Mouse (Mus musculus): ENCODE results near the gene Larp1.
A peak's percentile ranks its signal among the peaks of the same experiment; 100 is the strongest.

Gene Larp1

GRCm38 (mm10) chr11:58102146-58102545 is 93.3 kb downstream of the Larp1 start:
- DNase-seq = no peak

GRCm38 (mm10) chr11:58102581-58103343 is 93.9 kb downstream of the Larp1 start:
- DNase-seq = no peak

DNA sequence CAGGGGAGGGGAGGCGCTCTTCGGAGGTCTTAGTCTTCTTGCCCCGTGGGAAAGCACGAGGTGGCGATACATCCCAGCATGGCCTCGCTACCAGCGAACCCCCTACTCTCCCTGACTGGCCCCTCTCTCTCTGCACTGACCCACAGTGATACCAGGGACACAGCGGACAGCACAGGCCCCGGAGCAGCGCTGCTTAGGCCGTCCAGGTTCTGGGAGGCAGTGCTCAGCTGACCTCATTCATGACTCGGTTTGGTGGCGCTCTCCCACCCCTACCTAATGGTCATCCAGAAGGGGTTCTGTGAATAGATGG is 94.4 kb downstream of the Larp1 start:
- no peak for DNase-seq

- DNase-seq = peak; percentile 99
Measured at GRCm38 (mm10) chr11:58103697-58104306, 94.9 kb downstream of the Larp1 start, which contains the start of gene Cnot8. TSS of gene Cnot8 (plus strand) at chr11:58104153.

DNA sequence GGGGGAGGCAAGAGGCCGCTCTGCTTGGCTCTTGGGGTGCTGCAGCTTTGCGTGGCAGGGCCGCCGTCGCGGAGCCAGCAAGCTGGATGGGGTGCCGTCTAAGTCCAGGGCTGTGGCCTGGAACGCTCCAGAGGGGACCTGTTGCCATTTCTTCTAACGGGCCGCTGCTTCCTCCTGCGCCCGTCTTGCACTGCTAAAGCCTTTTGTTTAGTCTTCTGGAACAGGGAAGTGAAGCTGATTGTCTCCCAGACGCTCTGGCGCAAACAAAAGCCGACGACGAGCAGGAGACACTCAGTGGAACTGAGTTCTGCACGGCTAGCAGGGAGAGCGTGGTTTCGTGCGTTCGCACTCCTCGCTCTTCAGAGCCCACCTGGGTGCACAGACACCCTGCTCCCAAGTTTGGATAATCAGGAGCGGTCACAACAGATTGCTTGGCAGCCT is 95.5 kb downstream of the Larp1 start:
- no peak for DNase-seq

GRCm38 (mm10) chr11:58107009-58107408 is 98.1 kb downstream of the Larp1 start:
- no peak for DNase-seq

DNA sequence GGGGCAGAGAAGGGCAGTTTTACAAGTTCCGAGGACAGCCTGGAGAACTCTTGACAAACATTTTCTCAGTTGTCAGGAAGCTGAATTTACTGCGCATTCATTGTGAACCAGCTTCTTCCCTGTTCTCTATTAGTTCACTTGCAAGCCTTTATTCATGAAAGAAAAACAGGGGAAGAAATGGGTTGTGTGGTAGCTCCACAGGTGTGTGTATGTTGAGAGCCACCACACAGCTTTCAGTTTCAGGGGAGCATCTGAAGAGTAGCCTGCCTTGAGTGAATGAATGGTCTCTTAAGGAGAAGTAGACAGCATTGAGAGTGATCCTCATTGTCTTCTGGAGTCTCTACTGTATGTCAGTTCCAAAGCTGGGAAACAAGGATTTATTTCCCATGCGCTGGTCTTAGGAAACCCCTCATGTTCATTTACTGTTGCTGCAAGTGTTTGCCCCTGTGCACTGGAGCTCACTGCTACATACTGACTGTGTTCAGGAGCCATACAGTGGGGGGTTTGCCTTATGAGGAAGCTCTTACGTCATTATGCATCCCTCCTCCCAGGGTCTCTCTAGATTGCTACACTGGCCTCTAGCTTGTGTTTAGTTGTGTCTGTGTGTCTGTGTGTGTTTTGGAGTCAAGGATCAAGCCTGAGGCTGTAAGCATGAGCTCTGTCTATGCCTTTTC is 98.9 kb downstream of the Larp1 start:
- no peak for DNase-seq

Data from cerebellum, adult 9-10 months (tissue).